Mouse (Mus musculus) left cerebral cortex, postnatal 10 days (tissue): Measurements from ENCODE around the gene Slamf8. TPM values are rescaled to one million over a fixed set of nuclear protein-coding genes. Genes with fewer than 3 reads are reported as not detected.

Experiments
- DNase-seq, 2 experiments: peaks; one replicate each; pipeline ENCODE4 v3.0.0; 2021 to 2022; ENCODE audit warnings: low spot score in 2 of 2, mixed read lengths in 1 of 2; ENCODE audit errors: extremely low spot score in 1 of 2
- intact Hi-C: fragments of 180-260 bp; cut with DNase I; formaldehyde crosslinking; loops from one replicate; pipeline ENCODE4 v1.15.1; 2025
- total RNA-seq, 2 experiments: library from RNA; stranded (reverse); gene quantifications; 2 replicates each; pipeline ENCODE4 v1.2.3; 2021

The Slamf8 gene
- total RNA-seq, 2 experiments from 2014 or later, result not detected

- intact Hi-C loops, result loop anchor here (5.0 kb wide), 1 partner anchor 79 kb away; no protein-coding TSS in a partner anchor
- DNase-seq, result no peak
These were observed 20.9 kb upstream of the Slamf8 start for GRCm38 (mm10) chr1:172611304-172611703.

- no peak for DNase-seq
- intact Hi-C loops, result no loop called here
These were observed 12.0 kb upstream of the Slamf8 start, which contains the start of gene Fcrl6 for GRCm38 (mm10) chr1:172602326-172602725. Gene Fcrl6 (minus strand): TSS chr1:172602551.

GRCm38 (mm10) chr1:172594495-172594894 lies 4.1 kb upstream of the Slamf8 start:
- intact Hi-C loops, result no loop called here
- peak in 1 of 2 experiments; percentile 40 for DNase-seq

GRCm38 (mm10) chr1:172593956-172594355 lies 3.6 kb upstream of the Slamf8 start:
- intact Hi-C loops, result no loop called here
- no peak for DNase-seq

GRCm38 (mm10) chr1:172593321-172593720 lies 3.0 kb upstream of the Slamf8 start:
- intact Hi-C loops, result no loop called here
- no peak for DNase-seq

GRCm38 (mm10) chr1:172585612-172586567 lies 4.5 kb downstream of the Slamf8 start:
- DNase-seq, result no peak
- intact Hi-C loops, result no loop called here

GRCm38 (mm10) chr1:172585026-172585425 lies 5.3 kb downstream of the Slamf8 start:
- intact Hi-C loops, result no loop called here
- DNase-seq, result no peak

- intact Hi-C loops, result no loop called here
- no peak for DNase-seq
These were observed 6.1 kb downstream of the Slamf8 start for GRCm38 (mm10) chr1:172584271-172584670.

GRCm38 (mm10) chr1:172582436-172582835 lies 7.9 kb downstream of the Slamf8 start:
- intact Hi-C loops, result no loop called here
- no peak for DNase-seq

GRCm38 (mm10) chr1:172580116-172580515 lies 10.3 kb downstream of the Slamf8 start:
- intact Hi-C loops, result no loop called here
- no peak for DNase-seq

GRCm38 (mm10) chr1:172567758-172568157 lies 22.6 kb downstream of the Slamf8 start:
- intact Hi-C loops, result no loop called here
- no peak for DNase-seq

- intact Hi-C loops, result no loop called here
- no peak for DNase-seq
These were observed 24.2 kb downstream of the Slamf8 start for GRCm38 (mm10) chr1:172566131-172566530.

GRCm38 (mm10) chr1:172563465-172563828 lies 26.9 kb downstream of the Slamf8 start:
- intact Hi-C loops, result loop anchor here (2.0 kb wide), 1 partner anchor 35 kb away; no protein-coding TSS in a partner anchor
- DNase-seq, result no peak

GRCm38 (mm10) chr1:172562641-172563464 lies 27.5 kb downstream of the Slamf8 start:
- intact Hi-C loops, result loop anchor here (2.0 kb wide), 1 partner anchor 34 kb away; no protein-coding TSS in a partner anchor
- peak; percentile 40 to 78 for DNase-seq

- no peak for DNase-seq
These were observed 34.7 kb downstream of the Slamf8 start, which contains the start of gene Vsig8 for GRCm38 (mm10) chr1:172555638-172556037. Gene Vsig8 (plus strand): TSS chr1:172555938.

GRCm38 (mm10) chr1:172552623-172553022 lies 37.7 kb downstream of the Slamf8 start:
- intact Hi-C loops, result no loop called here
- DNase-seq, result no peak

More at GRCm38 (mm10) chr1:172555638-172556037, 34.7 kb downstream of the Slamf8 start, which contains the start of gene Vsig8:
- intact Hi-C loops, result no loop called here

GRCm38 (mm10) chr1:172551009-172551408 lies 39.4 kb downstream of the Slamf8 start:
- intact Hi-C loops, result no loop called here

GRCm38 (mm10) chr1:172550551-172550951 lies 39.8 kb downstream of the Slamf8 start:
- intact Hi-C loops, result no loop called here
- DNase-seq, result peak in 1 of 2 experiments; percentile 67

More at GRCm38 (mm10) chr1:172551009-172551408, 39.4 kb downstream of the Slamf8 start:
- no peak for DNase-seq

GRCm38 (mm10) chr1:172549717-172550116 lies 40.7 kb downstream of the Slamf8 start:
- DNase-seq, result no peak
- intact Hi-C loops, result no loop called here
